9 mouse cellular contexts compared by ENCODE assay signal in the genomic region with DNA sequence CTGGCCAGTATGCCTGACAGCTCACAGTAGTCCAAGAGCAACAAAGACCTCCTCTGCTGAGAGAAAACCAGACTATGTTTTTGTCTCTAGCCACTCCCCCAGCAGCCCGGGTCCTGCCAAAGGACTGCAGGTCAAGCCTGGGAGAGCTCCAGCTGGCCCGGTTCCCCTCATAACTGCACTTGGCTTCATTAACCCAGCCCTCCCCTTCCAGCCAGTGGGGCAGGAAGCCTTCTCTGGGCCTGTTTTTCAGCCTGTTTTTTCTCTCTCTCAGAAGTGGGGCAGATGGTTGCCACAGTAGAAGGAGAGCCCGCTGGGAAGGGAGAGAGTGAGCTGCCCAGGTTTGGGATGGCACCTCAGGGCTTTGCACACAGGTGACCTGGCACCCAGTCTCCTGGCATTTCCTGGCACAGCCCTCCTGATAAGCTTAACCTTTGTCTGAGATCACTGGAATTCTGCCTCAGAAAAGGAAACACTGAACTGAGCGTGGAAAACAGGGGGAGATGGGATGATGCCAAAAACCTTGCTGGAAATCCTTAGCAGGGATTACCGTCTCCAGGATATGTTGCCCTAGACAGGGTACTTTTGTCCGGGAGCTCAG.
DNase-seq lines count a peak whose midpoint lies in the region; ATAC-seq and TF ChIP-seq lines count a peak whose summit lies in the region.
"Had no signal": no experiment of that assay in that cellular context is flagged by ENCODE, and none has a peak within 500 bp of the region (broad histone marks: within the 10 kb centered on the region; RNA-seq: fewer than 3 reads in every experiment).

No protein-coding gene starts in this region.

- no peak overlapping the region for H3K4me3 ChIP-seq in liver, adult 2 months (ENCODE audit: insufficient read depth, low read depth, low read length)
- H3K4me3 ChIP-seq in liver, embryonic 12.5 days: no peak overlapping the region
- H3K4me3 ChIP-seq in forebrain, embryonic 13.5 days: no peak overlapping the region
- no peak overlapping the region for H3K4me3 ChIP-seq in heart, embryonic 13.5 days
- no peak overlapping the region for H3K4me3 ChIP-seq in liver, postnatal 0 days (ENCODE audit: low read depth, low read length)
- H3K4me3 ChIP-seq: neural tube, embryonic 12.5 days had no signal

- H3K4me1 ChIP-seq in liver, adult 2 months (ENCODE audit: control insufficient read depth, insufficient read depth, low read length): peaks cover 20% of the 10 kb centered on the region
- no peaks in the 10 kb centered on the region for H3K4me1 ChIP-seq in liver, embryonic 12.5 days
- H3K4me1 ChIP-seq in forebrain, embryonic 13.5 days: peaks cover 19% of the 10 kb centered on the region
- H3K4me1 ChIP-seq in heart, embryonic 13.5 days: peaks cover 45% of the 10 kb centered on the region
- no peaks in the 10 kb centered on the region for H3K4me1 ChIP-seq in liver, postnatal 0 days (ENCODE audit: insufficient read depth)

- 7% methylated on average over 6 of the region's 6 CpGs for WGBS in liver, adult 2 months
- WGBS in liver, embryonic 12.5 days (ENCODE audit: insufficient replicate concordance): 57% methylated on average over 6 of the region's 6 CpGs
- WGBS in forebrain, embryonic 13.5 days: 40% methylated on average over 6 of the region's 6 CpGs
- 29% methylated on average over 6 of the region's 6 CpGs for WGBS in heart, embryonic 13.5 days
- 53% methylated on average over 6 of the region's 6 CpGs for WGBS in liver, postnatal 0 days (ENCODE audit: insufficient replicate concordance)

- no peak for TF ChIP-seq CTCF in liver, adult 2 months (IDR thresholded peaks at IDR 0.05; ENCODE audit: low read depth, low read length)
- no peak for TF ChIP-seq CTCF in liver, postnatal 0 days (IDR thresholded peaks at IDR 0.05; ENCODE audit: low read depth)

- no peaks in the 10 kb centered on the region for H3K27me3 ChIP-seq in liver, adult 2 months (ENCODE audit: control insufficient read depth, insufficient read depth, low read length)
- 0 out of 2 replicates have a peak, but pooled peaks cover 4% of the 10 kb centered on the region for H3K27me3 ChIP-seq in liver, embryonic 12.5 days (replicated peaks)
- no peaks in the 10 kb centered on the region for H3K27me3 ChIP-seq in forebrain, embryonic 13.5 days
- no peaks in the 10 kb centered on the region for H3K27me3 ChIP-seq in heart, embryonic 13.5 days (replicated peaks)
- no peaks in the 10 kb centered on the region for H3K27me3 ChIP-seq in liver, postnatal 0 days (ENCODE audit: insufficient read depth, low read length)
- H3K27me3 ChIP-seq: neural tube, embryonic 12.5 days had no signal

- no peak overlapping the region for H3K9ac ChIP-seq in liver, adult 2 months (ENCODE audit: low read depth, low read length)
- H3K9ac ChIP-seq in liver, embryonic 12.5 days: no peak overlapping the region
- no peak overlapping the region for H3K9ac ChIP-seq in forebrain, embryonic 13.5 days
- H3K9ac ChIP-seq in heart, embryonic 13.5 days: 0 out of 2 replicates have a peak overlapping the region, but pooled peaks have one; percentile 9
- H3K9ac ChIP-seq in liver, postnatal 0 days (replicated peaks): no peak overlapping the region
- H3K9ac ChIP-seq: neural tube, embryonic 12.5 days had no signal

- no peaks in the 10 kb centered on the region for H3K36me3 ChIP-seq in liver, adult 2 months (ENCODE audit: control insufficient read depth, insufficient read depth, low read length)
- H3K36me3 ChIP-seq in liver, embryonic 12.5 days: no peaks in the 10 kb centered on the region
- H3K36me3 ChIP-seq in forebrain, embryonic 13.5 days (ENCODE audit: poor library complexity, severe bottlenecking): no peaks in the 10 kb centered on the region
- no peaks in the 10 kb centered on the region for H3K36me3 ChIP-seq in heart, embryonic 13.5 days
- no peaks in the 10 kb centered on the region for H3K36me3 ChIP-seq in liver, postnatal 0 days (replicated peaks; ENCODE audit: insufficient read depth, low read length)
- H3K36me3 ChIP-seq: neural tube, embryonic 12.5 days had no signal

- ATAC-seq in liver, embryonic 12.5 days: no peak
- peak; percentile 57 for ATAC-seq in forebrain, embryonic 13.5 days
- ATAC-seq in heart, embryonic 13.5 days (ENCODE audit: extremely low read depth, insufficient number of reproducible peaks, low FRiP score, low TSS enrichment): peak; percentile 52; the same call in 1 of the 2 replicates
- ATAC-seq in liver, postnatal 0 days: no peak

- no peak overlapping the region for H3K4me2 ChIP-seq in liver, embryonic 12.5 days
- H3K4me2 ChIP-seq in forebrain, embryonic 13.5 days: no peak overlapping the region
- peak overlapping the region; percentile 7; the same call in 1 of the 2 replicates for H3K4me2 ChIP-seq in heart, embryonic 13.5 days
- H3K4me2 ChIP-seq in liver, postnatal 0 days (ENCODE audit: low read depth, low read length): no peak overlapping the region
- H3K4me2 ChIP-seq: neural tube, embryonic 12.5 days had no signal

- no peaks in the 10 kb centered on the region for H3K79me2 ChIP-seq in liver, adult 2 months (ENCODE audit: control insufficient read depth, insufficient read depth, low read length)

- TF ChIP-seq EP300 in liver, postnatal 0 days (IDR thresholded peaks at IDR 0.05; ENCODE audit: low read depth): no peak

- peak; percentile 86 for DNase-seq in liver, adult 2 months (ENCODE audit: extremely low read depth, low read depth, low spot score)
- peak; percentile 93 for DNase-seq in kidney, postnatal 10 days
- peak; percentile 39 for DNase-seq in liver, postnatal 0 days
- peak; percentile 59 for DNase-seq in right cerebral cortex, adult 18-20 months
- no peak for DNase-seq in T-cell, adult 2 months (ENCODE audit: low spot score)

- no peaks in the 10 kb centered on the region for H3K9me3 ChIP-seq in liver, embryonic 12.5 days (replicated peaks)
- no peaks in the 10 kb centered on the region for H3K9me3 ChIP-seq in forebrain, embryonic 13.5 days (replicated peaks)
- no peaks in the 10 kb centered on the region for H3K9me3 ChIP-seq in heart, embryonic 13.5 days
- H3K9me3 ChIP-seq in liver, postnatal 0 days (ENCODE audit: low read length): no peaks in the 10 kb centered on the region
- H3K9me3 ChIP-seq: neural tube, embryonic 12.5 days had no signal

- TF ChIP-seq POLR2A in liver, adult 2 months (IDR thresholded peaks at IDR 0.05; ENCODE audit: extremely low read depth, insufficient read depth, low read length): no peak

- peak overlapping the region; percentile 77 for H3K27ac ChIP-seq in liver, adult 2 months (replicated peaks; ENCODE audit: insufficient read depth, low read depth, low read length)
- no peak overlapping the region for H3K27ac ChIP-seq in liver, embryonic 12.5 days
- H3K27ac ChIP-seq in forebrain, embryonic 13.5 days: peak overlapping the region; percentile 66
- H3K27ac ChIP-seq in heart, embryonic 13.5 days (replicated peaks): peak overlapping the region; percentile 88
- no peak overlapping the region for H3K27ac ChIP-seq in liver, postnatal 0 days (ENCODE audit: low read depth)
- H3K27ac ChIP-seq: neural tube, embryonic 12.5 days had no signal

Comparison
In these comparisons a context has a peak if more than half of its experiments do, and no peak if none do; other contexts are left out.
1. H3K27ac ChIP-seq: peak in liver, adult 2 months (single experiment), forebrain, embryonic 13.5 days (single experiment) and heart, embryonic 13.5 days (single experiment); none in liver, embryonic 12.5 days (single experiment) and liver, postnatal 0 days (single experiment).
2. ATAC-seq: peak in forebrain, embryonic 13.5 days (single experiment) and heart, embryonic 13.5 days (single experiment); none in liver, embryonic 12.5 days (single experiment) and liver, postnatal 0 days (single experiment).